Mouse (Mus musculus) embryonic facial prominence, embryonic 12.5 days (tissue): ENCODE results near the gene 2300009A05Rik. TPM values are rescaled to one million over a fixed set of nuclear protein-coding genes. Genes with fewer than 3 reads are reported as not detected.

Experiments used
- ATAC-seq: fragments of 200-750 bp; cut with Nextera tagmentation; 2 replicates; pipeline ENCODE4 v1.8.0; 2017; ENCODE audit not compliant: insufficient number of reproducible peaks, insufficient read depth, low FRiP score, low TSS enrichment
- H3K27ac ChIP-seq: fragments of 300-500 bp; sonication (generic); 2 replicates; pipeline ENCODE4 v1.5.1; 2016; ENCODE audit warnings: mild to moderate bottlenecking
- H3K27me3 ChIP-seq: fragments of 300-500 bp; sonication (generic); 2 replicates; pipeline ENCODE4 v1.6.1; 2016; ENCODE audit warnings: mild to moderate bottlenecking, moderate library complexity
- H3K36me3 ChIP-seq: fragments of 300-500 bp; sonication (generic); 2 replicates; pipeline ENCODE4 v1.6.1; 2016; ENCODE audit warnings: mild to moderate bottlenecking
- H3K4me1 ChIP-seq: fragments of 300-500 bp; sonication (generic); 2 replicates; pipeline ENCODE4 v1.6.1; 2016
- H3K4me2 ChIP-seq: fragments of 300-500 bp; sonication (generic); replicated peaks from 2 replicates; pipeline ENCODE4 v1.6.1; 2016; ENCODE audit warnings: mild to moderate bottlenecking, moderate library complexity
- H3K4me3 ChIP-seq: fragments of 300-500 bp; sonication (generic); 2 replicates; pipeline ENCODE4 v1.5.1; 2016; ENCODE audit warnings: mild to moderate bottlenecking
- H3K9ac ChIP-seq: fragments of 300-500 bp; sonication (generic); 2 replicates; pipeline ENCODE4 v1.6.1; 2016; ENCODE audit warnings: mild to moderate bottlenecking, moderate library complexity
- H3K9me3 ChIP-seq: fragments of 300-500 bp; sonication (generic); 2 replicates; pipeline ENCODE4 v1.6.1; 2016; ENCODE audit warnings: mild to moderate bottlenecking, moderate library complexity
- WGBS: fragments of 180-500 bp; shearing (Covaris S2); methylation state at CpG from one replicate; pipeline ENCODE4 v1.1.7; 2016; 5-methylcytosine and 5-hydroxymethylcytosine counted together
- polyA plus RNA-seq: library from polyadenylated mRNA; unstranded; fragments of >200 nt; fragmentation: Nextera tagmentation; extraction: Ambion mirVana; gene quantifications from 2 replicates; pipeline ENCODE4 v1.2.1, GENCODE M21; 2016

The 2300009A05Rik gene
- 36.8 and 38.8 TPM in 2 replicates for polyA plus RNA-seq

- Histone ChIP-seq H3K4me1 (0 out of 2 replicates have a peak, but pooled peaks cover 2% of the 10 kb centered on the region), H3K36me3 (no peaks in the 10 kb centered on the region), H3K9me3 (no peaks in the 10 kb centered on the region), H3K27ac (peak within 1 kb of the TSS; percentile 72), H3K4me2 (peak within 1 kb of the TSS; percentile 82), H3K27me3 (no peaks in the 10 kb centered on the region), H3K9ac (peak within 1 kb of the TSS; percentile 86), H3K4me3 (peak within 1 kb of the TSS; percentile 83)
- under 1% methylated on average over 73 of the region's 74 CpGs for WGBS
- ATAC-seq, result peak; percentile 97
Observed at GRCm38 (mm10) chr9:63398611-63399462, at the start of gene 2300009A05Rik. Gene 2300009A05Rik, minus strand, starts transcription at chr9:63399246.

GRCm38 (mm10) chr9:63443695-63444094 is 44.6 kb upstream of the 2300009A05Rik start:
- Histone ChIP-seq H3K4me3 (no peak overlapping the region), H3K4me2 (no peak overlapping the region), H3K9me3 (no peaks in the 10 kb centered on the region), H3K9ac (no peak overlapping the region), H3K27ac (no peak overlapping the region), H3K27me3 (no peaks in the 10 kb centered on the region; the same call in 1 of the 2 replicates), H3K36me3 (no peaks in the 10 kb centered on the region), H3K4me1 (no peaks in the 10 kb centered on the region)
- ATAC-seq, result no peak
- 64% methylated on average over 6 of the region's 6 CpGs for WGBS

GRCm38 (mm10) chr9:63430652-63431051 is 31.6 kb upstream of the 2300009A05Rik start:
- Histone ChIP-seq H3K36me3 (no peaks in the 10 kb centered on the region), H3K27me3 (no peaks in the 10 kb centered on the region)
- 71% methylated on average over 1 of the region's 1 CpGs for WGBS

GRCm38 (mm10) chr9:63421096-63421736 is 22.2 kb upstream of the 2300009A05Rik start:
- Histone ChIP-seq H3K27ac (no peak overlapping the region), H3K9ac (no peak overlapping the region), H3K36me3 (no peaks in the 10 kb centered on the region)

More at GRCm38 (mm10) chr9:63430652-63431051, 31.6 kb upstream of the 2300009A05Rik start:
- Histone ChIP-seq H3K9ac (no peak overlapping the region), H3K4me2 (no peak overlapping the region), H3K4me1 (no peaks in the 10 kb centered on the region), H3K27ac (no peak overlapping the region), H3K9me3 (no peaks in the 10 kb centered on the region), H3K4me3 (no peak overlapping the region)
- ATAC-seq, result no peak

GRCm38 (mm10) chr9:63420396-63420795 is 21.4 kb upstream of the 2300009A05Rik start:
- H3K27me3 ChIP-seq, result no peaks in the 10 kb centered on the region
- H3K9ac ChIP-seq, result no peak overlapping the region
- no peak overlapping the region for H3K4me3 ChIP-seq
- whole genome bisulfite sequencing, result 47% methylated on average over 6 of the region's 6 CpGs
- H3K36me3 ChIP-seq, result no peaks in the 10 kb centered on the region
- H3K4me2 ChIP-seq, result no peak overlapping the region
- H3K4me1 ChIP-seq, result no peaks in the 10 kb centered on the region
- H3K27ac ChIP-seq, result no peak overlapping the region
- ATAC-seq, result no peak
- H3K9me3 ChIP-seq, result no peaks in the 10 kb centered on the region

More at GRCm38 (mm10) chr9:63421096-63421736, 22.2 kb upstream of the 2300009A05Rik start:
- WGBS, result 62% methylated on average over 9 of the region's 9 CpGs
- Histone ChIP-seq H3K4me2 (no peak overlapping the region), H3K4me1 (no peaks in the 10 kb centered on the region), H3K9me3 (no peaks in the 10 kb centered on the region), H3K27me3 (no peaks in the 10 kb centered on the region), H3K4me3 (no peak overlapping the region)
- ATAC-seq, result no peak

- no peak for ATAC-seq
- H3K4me3 ChIP-seq, result no peak overlapping the region
- H3K4me2 ChIP-seq, result no peak overlapping the region
- no peaks in the 10 kb centered on the region for H3K9me3 ChIP-seq
- H3K27me3 ChIP-seq, result no peaks in the 10 kb centered on the region
- H3K27ac ChIP-seq, result no peak overlapping the region
- WGBS, result 88% methylated on average over 1 of the region's 1 CpGs
- 0 out of 2 replicates have a peak, but pooled peaks cover 2% of the 10 kb centered on the region for H3K4me1 ChIP-seq
- H3K36me3 ChIP-seq, result no peaks in the 10 kb centered on the region
- H3K9ac ChIP-seq, result no peak overlapping the region
Observed at GRCm38 (mm10) chr9:63400176-63400575, 1.1 kb upstream of the 2300009A05Rik start.

- WGBS, result 3% methylated on average over 8 of the region's 8 CpGs
- H3K36me3 ChIP-seq, result no peaks in the 10 kb centered on the region
- H3K9ac ChIP-seq, result peak overlapping the region; percentile 86
- H3K9me3 ChIP-seq, result no peaks in the 10 kb centered on the region
- H3K4me1 ChIP-seq, result 0 out of 2 replicates have a peak, but pooled peaks cover 2% of the 10 kb centered on the region
- peak overlapping the region; percentile 83 for H3K4me3 ChIP-seq
- H3K27ac ChIP-seq, result peak overlapping the region; percentile 72; the same call in 1 of the 2 replicates
- ATAC-seq, result peak; percentile 58; the same call in 1 of the 2 replicates
- no peaks in the 10 kb centered on the region for H3K27me3 ChIP-seq
- peak overlapping the region; percentile 82 for H3K4me2 ChIP-seq
Observed at GRCm38 (mm10) chr9:63399463-63399815, 393 bp upstream of the 2300009A05Rik start.

GRCm38 (mm10) chr9:63395612-63396011 is 3.4 kb downstream of the 2300009A05Rik start:
- WGBS, result 86% methylated on average over 7 of the region's 7 CpGs
- Histone ChIP-seq H3K9me3 (no peaks in the 10 kb centered on the region), H3K27me3 (no peaks in the 10 kb centered on the region), H3K4me3 (no peak overlapping the region), H3K4me2 (no peak overlapping the region), H3K4me1 (0 out of 2 replicates have a peak, but pooled peaks cover 2% of the 10 kb centered on the region), H3K9ac (no peak overlapping the region), H3K36me3 (no peaks in the 10 kb centered on the region), H3K27ac (no peak overlapping the region)
- no peak for ATAC-seq

- H3K27me3 ChIP-seq, result no peaks in the 10 kb centered on the region
- no peak overlapping the region for H3K9ac ChIP-seq
- H3K27ac ChIP-seq, result no peak overlapping the region
- whole genome bisulfite sequencing, result 68% methylated on average over 2 of the region's 2 CpGs
- H3K4me3 ChIP-seq, result no peak overlapping the region
- no peak for ATAC-seq
- H3K9me3 ChIP-seq, result no peaks in the 10 kb centered on the region
- no peaks in the 10 kb centered on the region for H3K36me3 ChIP-seq
- no peak overlapping the region for H3K4me2 ChIP-seq
- H3K4me1 ChIP-seq, result no peaks in the 10 kb centered on the region
Observed at GRCm38 (mm10) chr9:63391307-63391706, 7.7 kb downstream of the 2300009A05Rik start.

- no peak overlapping the region for H3K9ac ChIP-seq
- H3K27me3 ChIP-seq, result no peaks in the 10 kb centered on the region
- WGBS, result 86% methylated on average over 4 of the region's 4 CpGs
- H3K4me2 ChIP-seq, result no peak overlapping the region
- no peak for ATAC-seq
- no peak overlapping the region for H3K27ac ChIP-seq
- no peaks in the 10 kb centered on the region for H3K36me3 ChIP-seq
- H3K9me3 ChIP-seq, result no peaks in the 10 kb centered on the region
- no peak overlapping the region for H3K4me3 ChIP-seq
- H3K4me1 ChIP-seq, result no peaks in the 10 kb centered on the region
Observed at GRCm38 (mm10) chr9:63382761-63383160, 16.3 kb downstream of the 2300009A05Rik start.

GRCm38 (mm10) chr9:63380326-63380725 is 18.7 kb downstream of the 2300009A05Rik start:
- WGBS, result 87% methylated on average over 3 of the region's 3 CpGs

More at GRCm38 (mm10) chr9:63380326-63380725, 18.7 kb downstream of the 2300009A05Rik start:
- ATAC-seq, result no peak
- Histone ChIP-seq H3K27ac (no peak overlapping the region), H3K4me3 (no peak overlapping the region), H3K9ac (no peak overlapping the region), H3K4me1 (peaks cover 17% of the 10 kb centered on the region), H3K27me3 (no peaks in the 10 kb centered on the region), H3K4me2 (no peak overlapping the region), H3K9me3 (no peaks in the 10 kb centered on the region), H3K36me3 (no peaks in the 10 kb centered on the region)
